Mouse (Mus musculus) stomach, postnatal 0 days (tissue): ENCODE measurements at regions not wholly inside any gene's neighbourhood (a gene's known extent, or its start where the extent isn't known, plus 50 kb on each side); places are given as distances from the start of the nearest gene placed in this dataset.

Experiments used
- CTCF ChIP-seq: IDR thresholded peaks from 2 replicates; pipeline ENCODE4 v1.5.1; 2016; ENCODE audit warnings: antibody characterized with exemption, low read depth, mild to moderate bottlenecking, moderate library complexity
- EP300 ChIP-seq: optimal IDR thresholded peaks from 2 replicates; pipeline ENCODE3; 2016; ENCODE audit warnings: antibody characterized with exemption

GRCm38 (mm10) chr4:143053029-143053428, 159.8 kb downstream of the Prdm2 start:
- TF ChIP-seq CTCF (no peak), EP300 (no peak)
